Mouse (Mus musculus): ENCODE data around the gene Celf2. TPM values are rescaled to one million over a fixed set of nuclear protein-coding genes. Genes with fewer than 3 reads are reported as not detected.
"Not testable (repeated sequence)": the region's sequence is repeated elsewhere in the genome, so short reads cannot be mapped to it uniquely, and the experiment has no call there.

Celf2 gene
- polyA plus RNA-seq, 1 experiment from 2014 or later: 57.8 TPM

DNA sequence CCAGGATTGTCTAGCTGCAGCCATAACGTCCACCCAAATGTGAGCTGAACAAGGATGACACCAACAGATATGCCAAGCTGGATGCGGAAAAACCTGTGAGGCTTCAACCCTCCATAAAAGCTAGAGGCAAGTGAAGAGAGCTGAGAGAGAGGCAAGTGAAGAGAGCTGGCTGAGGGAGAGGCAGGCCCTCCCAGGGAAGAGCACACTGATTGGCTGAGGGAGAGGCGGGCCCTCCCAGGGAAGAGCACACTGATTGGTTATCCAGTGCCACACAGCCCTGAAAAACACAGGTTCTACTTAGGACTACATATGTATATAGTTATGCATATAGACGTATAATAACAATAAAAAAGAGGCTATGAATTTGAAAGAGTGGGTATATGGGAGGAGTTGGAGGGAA, 907.2 kb downstream of the Celf2 start:
- Histone ChIP-seq H3K9me3 (no peaks in the 10 kb centered on the region), H3K4me3 (no peak overlapping the region), H3K27me3 (replicated peaks) (no peaks in the 10 kb centered on the region), H3K4me1 (peaks cover 4% of the 10 kb centered on the region; the same call in 1 of the 2 replicates), H3K36me3 (peaks cover 29% of the 10 kb centered on the region), H3K9ac (no peak overlapping the region), H3K27ac (replicated peaks) (no peak overlapping the region), H3K4me2 (no peak overlapping the region)
- ATAC-seq (ENCODE audit: extremely low read depth, insufficient number of reproducible peaks, low FRiP score, low TSS enrichment): no peak
- WGBS: 80% methylated on average over 4 of the region's 4 CpGs

- Histone ChIP-seq H3K4me1 (peaks cover 4% of the 10 kb centered on the region), H3K4me2 (no peak overlapping the region), H3K4me3 (no peak overlapping the region), H3K27ac (replicated peaks) (no peak overlapping the region), H3K27me3 (replicated peaks) (no peaks in the 10 kb centered on the region), H3K9me3 (no peaks in the 10 kb centered on the region), H3K9ac (no peak overlapping the region), H3K36me3 (peaks cover 28% of the 10 kb centered on the region)
- no peak for ATAC-seq (ENCODE audit: extremely low read depth, insufficient number of reproducible peaks, low FRiP score, low TSS enrichment)
- 91% methylated on average over 1 of the region's 1 CpGs for WGBS
Observed at GRCm38 (mm10) chr2:6598879-6599167, 910.5 kb downstream of the Celf2 start.

DNA sequence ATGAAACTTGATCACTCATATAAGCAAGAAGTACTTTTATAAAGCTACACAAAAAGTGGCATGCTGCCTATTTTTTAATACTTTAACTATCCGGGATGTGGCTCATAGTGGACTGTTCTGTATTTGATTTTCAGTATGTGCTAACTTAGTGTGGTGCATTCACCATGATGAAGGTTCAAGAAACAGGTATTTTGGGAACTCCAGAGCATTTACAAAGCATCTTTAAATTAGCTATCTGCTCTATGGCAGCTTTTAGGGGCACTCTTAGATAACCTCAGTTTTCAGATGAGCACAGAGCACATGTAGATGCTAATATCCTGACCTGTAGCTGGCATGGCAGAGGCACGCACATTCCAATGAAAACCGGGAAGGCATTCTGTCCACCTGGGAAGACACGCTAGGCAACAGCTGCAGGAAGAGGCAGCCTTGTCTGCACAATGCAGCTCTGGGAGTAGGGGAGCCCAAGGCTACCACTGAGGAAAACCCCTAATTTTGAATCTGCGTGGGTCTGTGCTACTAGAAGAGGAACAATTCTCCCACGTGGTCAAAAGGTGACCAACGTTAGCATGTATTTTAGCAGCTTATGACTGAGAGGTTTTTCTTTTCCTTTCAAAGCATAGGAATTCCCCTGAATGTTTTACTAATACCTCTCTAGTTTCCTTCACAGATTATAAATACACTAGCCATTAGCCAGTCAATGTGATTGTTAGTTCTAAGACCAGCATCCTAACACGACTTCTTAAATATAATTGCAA, 911.1 kb downstream of the Celf2 start:
- Histone ChIP-seq H3K36me3 (peaks cover 27% of the 10 kb centered on the region), H3K4me2 (no peak overlapping the region), H3K4me3 (no peak overlapping the region), H3K4me1 (peaks cover 4% of the 10 kb centered on the region), H3K9me3 (no peaks in the 10 kb centered on the region), H3K27me3 (replicated peaks) (no peaks in the 10 kb centered on the region), H3K9ac (no peak overlapping the region), H3K27ac (replicated peaks) (no peak overlapping the region)
- ATAC-seq (ENCODE audit: extremely low read depth, insufficient number of reproducible peaks, low FRiP score, low TSS enrichment): no peak
- 78% methylated on average over 8 of the region's 8 CpGs for WGBS

GRCm38 (mm10) chr2:6594736-6595135, 914.6 kb downstream of the Celf2 start:
- peaks cover 11% of the 10 kb centered on the region for H3K36me3 ChIP-seq
- no peak overlapping the region for H3K4me3 ChIP-seq
- 36% methylated on average over 1 of the region's 1 CpGs for WGBS
- peaks cover 4% of the 10 kb centered on the region for H3K4me1 ChIP-seq
- no peak for ATAC-seq (ENCODE audit: extremely low read depth, insufficient number of reproducible peaks, low FRiP score, low TSS enrichment)
- no peak overlapping the region for H3K9ac ChIP-seq
- no peak overlapping the region for H3K27ac ChIP-seq (replicated peaks)
- H3K4me2 ChIP-seq: no peak overlapping the region
- H3K9me3 ChIP-seq: no peaks in the 10 kb centered on the region
- no peaks in the 10 kb centered on the region for H3K27me3 ChIP-seq (replicated peaks)

GRCm38 (mm10) chr2:6594160-6594559, 915.2 kb downstream of the Celf2 start:
- ATAC-seq (ENCODE audit: extremely low read depth, insufficient number of reproducible peaks, low FRiP score, low TSS enrichment): no peak
- H3K36me3 ChIP-seq: peaks cover 8% of the 10 kb centered on the region; the same call in 1 of the 2 replicates
- 67% methylated on average over 3 of the region's 3 CpGs for WGBS
- no peaks in the 10 kb centered on the region for H3K27me3 ChIP-seq (replicated peaks)
- H3K27ac ChIP-seq (replicated peaks): no peak overlapping the region
- H3K9me3 ChIP-seq: no peaks in the 10 kb centered on the region
- H3K9ac ChIP-seq: no peak overlapping the region
- H3K4me2 ChIP-seq: no peak overlapping the region
- H3K4me1 ChIP-seq: peaks cover 4% of the 10 kb centered on the region
- H3K4me3 ChIP-seq: no peak overlapping the region

- Histone ChIP-seq H3K9ac (no peak overlapping the region), H3K27me3 (replicated peaks) (no peaks in the 10 kb centered on the region), H3K4me2 (no peak overlapping the region), H3K36me3 (0 out of 2 replicates have a peak, but pooled peaks cover 7% of the 10 kb centered on the region), H3K4me1 (peaks cover 4% of the 10 kb centered on the region), H3K9me3 (no peaks in the 10 kb centered on the region), H3K4me3 (no peak overlapping the region), H3K27ac (replicated peaks) (no peak overlapping the region)
- 61% methylated on average over 14 of the region's 14 CpGs for WGBS
- ATAC-seq (ENCODE audit: extremely low read depth, insufficient number of reproducible peaks, low FRiP score, low TSS enrichment): no peak
Observed at GRCm38 (mm10) chr2:6593739-6594138, 915.6 kb downstream of the Celf2 start.

GRCm38 (mm10) chr2:6586122-6586681, 923.2 kb downstream of the Celf2 start:
- H3K27me3 ChIP-seq (replicated peaks): no peaks in the 10 kb centered on the region
- WGBS: 93% methylated on average over 10 of the region's 10 CpGs
- H3K9ac ChIP-seq: no peak overlapping the region
- H3K9me3 ChIP-seq: no peaks in the 10 kb centered on the region
- peaks cover 12% of the 10 kb centered on the region for H3K36me3 ChIP-seq
- ATAC-seq (ENCODE audit: extremely low read depth, insufficient number of reproducible peaks, low FRiP score, low TSS enrichment): no peak
- no peaks in the 10 kb centered on the region for H3K4me1 ChIP-seq
- no peak overlapping the region for H3K27ac ChIP-seq (replicated peaks)
- no peak overlapping the region for H3K4me3 ChIP-seq
- no peak overlapping the region for H3K4me2 ChIP-seq

GRCm38 (mm10) chr2:6585069-6585754, 924.2 kb downstream of the Celf2 start:
- Histone ChIP-seq H3K27me3 (replicated peaks) (no peaks in the 10 kb centered on the region), H3K36me3 (peaks cover 12% of the 10 kb centered on the region), H3K9me3 (no peaks in the 10 kb centered on the region), H3K4me3 (no peak overlapping the region), H3K4me2 (no peak overlapping the region), H3K27ac (replicated peaks) (no peak overlapping the region), H3K9ac (no peak overlapping the region), H3K4me1 (no peaks in the 10 kb centered on the region)
- ATAC-seq (ENCODE audit: extremely low read depth, insufficient number of reproducible peaks, low FRiP score, low TSS enrichment): no peak
- 78% methylated on average over 7 of the region's 7 CpGs for WGBS

DNA sequence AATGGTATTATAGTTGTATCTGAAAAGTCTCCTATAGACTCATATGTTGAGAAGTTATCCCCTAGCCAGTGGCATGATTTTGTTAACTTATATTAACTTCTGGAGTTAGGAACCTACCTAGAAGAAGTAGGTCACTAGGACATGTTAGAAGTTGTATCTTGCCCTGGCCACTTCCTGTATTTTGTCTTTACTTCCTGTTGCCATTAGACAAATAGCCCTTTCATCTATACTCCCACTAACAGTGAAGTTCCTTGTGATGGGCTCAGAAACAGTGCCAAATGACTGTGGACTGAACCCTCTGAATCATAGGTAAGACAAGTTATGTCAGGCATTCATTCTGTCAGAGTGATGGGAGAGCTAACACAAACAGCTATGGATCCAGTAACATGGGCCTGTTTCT, 926.7 kb downstream of the Celf2 start:
- H3K27ac ChIP-seq (replicated peaks): no peak overlapping the region
- H3K9me3 ChIP-seq: no peaks in the 10 kb centered on the region
- H3K4me1 ChIP-seq: no peaks in the 10 kb centered on the region
- ATAC-seq (ENCODE audit: extremely low read depth, insufficient number of reproducible peaks, low FRiP score, low TSS enrichment): no peak
- H3K36me3 ChIP-seq: peaks cover 12% of the 10 kb centered on the region
- H3K4me3 ChIP-seq: no peak overlapping the region
- H3K9ac ChIP-seq: no peak overlapping the region
- no peak overlapping the region for H3K4me2 ChIP-seq
- no peaks in the 10 kb centered on the region for H3K27me3 ChIP-seq (replicated peaks)

- Histone ChIP-seq H3K27ac (replicated peaks) (no peak overlapping the region), H3K36me3 (peaks cover 8% of the 10 kb centered on the region), H3K27me3 (replicated peaks) (no peaks in the 10 kb centered on the region), H3K9me3 (no peaks in the 10 kb centered on the region), H3K4me3 (no peak overlapping the region), H3K4me2 (no peak overlapping the region), H3K4me1 (no peaks in the 10 kb centered on the region), H3K9ac (no peak overlapping the region)
- no peak for ATAC-seq (ENCODE audit: extremely low read depth, insufficient number of reproducible peaks, low FRiP score, low TSS enrichment)
- 67% methylated on average over 5 of the region's 5 CpGs for WGBS
Observed at GRCm38 (mm10) chr2:6580066-6580465, 929.3 kb downstream of the Celf2 start.

DNA sequence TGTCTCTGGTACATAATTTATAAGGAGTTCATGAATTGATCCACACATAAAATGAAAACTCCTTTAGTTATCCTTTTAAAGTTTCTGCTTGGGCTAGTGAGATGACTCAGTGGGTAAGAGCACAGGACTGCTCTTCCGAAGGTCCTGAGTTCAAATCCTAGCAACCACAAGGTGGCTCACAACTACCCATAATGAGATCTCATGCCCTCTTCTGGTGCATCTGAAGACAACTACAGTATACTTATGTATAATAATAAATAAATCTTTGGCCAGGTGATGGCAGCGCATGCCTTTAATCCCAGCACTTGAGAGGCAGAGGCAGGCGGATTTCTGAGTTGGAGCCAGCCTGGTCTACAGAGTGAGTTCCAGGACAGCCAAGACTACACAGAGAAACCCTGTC, 934.0 kb downstream of the Celf2 start:
- not testable (repeated sequence) for H3K4me3 ChIP-seq; H3K4me2 ChIP-seq; H3K36me3 ChIP-seq; H3K27me3 ChIP-seq (replicated peaks); H3K9me3 ChIP-seq; H3K27ac ChIP-seq (replicated peaks); ATAC-seq (ENCODE audit: extremely low read depth, insufficient number of reproducible peaks, low FRiP score, low TSS enrichment); H3K9ac ChIP-seq
- H3K4me1 ChIP-seq: peaks cover 16% of the 10 kb centered on the region; the same call in 1 of the 2 replicates
- WGBS: 91% methylated on average over 3 of the region's 3 CpGs
